Mouse (Mus musculus) T-cell, adult 66 days (primary cell): ENCODE measurements around the gene Rd3. TPM values are rescaled to one million over a fixed set of nuclear protein-coding genes. Genes with fewer than 3 reads are reported as not detected.

ENCODE experiments used
- total RNA-seq, 2 experiments: library from RNA; stranded (reverse); gene quantifications; 3 replicates in 1 of 2; 4 replicates in 1 of 2; pipeline ENCODE4 v1.2.4; 2023

Gene Rd3
- total RNA-seq = under 1 TPM; 0.32 to 0.47 TPM

GRCm38 (mm10) chr1:191977187-191977586 is at the start of gene Rd3:
TSS of gene Rd3 (plus strand) at chr1:191977370.

Other genes with a start within 250 kb of the Rd3 start
- 1 to 10 TPM in 1 of 2 experiments, under 1 TPM in 1; 0.80 to 2.0 TPM for gene Nek2, start 155.9 kb upstream of the Rd3 start, total RNA-seq
- 10 to 100 TPM; 11.4 to 15.3 TPM for gene Slc30a1, start 70.6 kb upstream of the Rd3 start, total RNA-seq
- 100 to 1,000 TPM; 100 to 118 TPM for gene Traf5, start 115.2 kb downstream of the Rd3 start, total RNA-seq
- 10 to 100 TPM; 26.4 to 27.1 TPM for gene Rcor3, start 160.7 kb downstream of the Rd3 start, total RNA-seq
- not detected for gene Kcnh1, start 213.4 kb downstream of the Rd3 start, total RNA-seq